Mouse (Mus musculus): ENCODE measurements at regions not wholly inside any gene's neighbourhood (a gene's known extent, or its start where the extent isn't known, plus 50 kb on each side); places are given as distances from the start of the nearest gene placed in this dataset.

DNA sequence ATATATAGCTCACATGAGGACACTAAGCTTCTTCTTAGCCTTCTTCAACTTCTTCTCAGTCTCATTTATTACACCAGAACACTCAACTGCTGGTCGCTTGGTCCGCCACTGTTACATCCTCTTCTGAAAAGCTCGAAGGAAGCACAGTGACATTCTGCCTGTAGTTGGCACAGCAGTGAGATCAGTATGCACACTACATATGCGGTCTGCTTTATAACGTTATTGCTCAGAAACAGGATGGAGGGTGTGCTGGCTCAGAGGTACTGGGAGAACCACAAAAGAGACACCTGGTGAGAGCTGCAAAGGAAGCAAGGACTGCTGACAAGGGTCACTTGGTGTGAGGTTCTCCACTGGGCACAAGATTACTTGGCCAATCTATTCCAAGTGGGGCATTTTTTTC is 179.5 kb downstream of the Ets1 start:
- no peak overlapping the region for H3K4me3 ChIP-seq (ENCODE audit: low read depth, low read length)
- H3K27ac ChIP-seq (ENCODE audit: low read depth, low read length) = no peak overlapping the region
- H3K36me3 ChIP-seq (ENCODE audit: insufficient read depth, low read length) = no peaks in the 10 kb centered on the region
- DNase-seq (ENCODE audit: low spot score) (no peak), ATAC-seq (ENCODE audit: low FRiP score) (no peak)
- H3K9me3 ChIP-seq (ENCODE audit: low read length) = no peaks in the 10 kb centered on the region
- WGBS = 91% methylated on average over 5 of the region's 5 CpGs
- H3K4me2 ChIP-seq (ENCODE audit: low read depth, low read length, poor library complexity, severe bottlenecking) = no peak overlapping the region
- no peaks in the 10 kb centered on the region for H3K27me3 ChIP-seq (ENCODE audit: insufficient read depth, low read length)
- no peaks in the 10 kb centered on the region for H3K4me1 ChIP-seq (ENCODE audit: insufficient read depth, low read length)
- H3K9ac ChIP-seq (replicated peaks; ENCODE audit: low read length, poor library complexity, severe bottlenecking) = no peak overlapping the region
- TF ChIP-seq CTCF (IDR thresholded peaks at IDR 0.05) = no peak

DNA sequence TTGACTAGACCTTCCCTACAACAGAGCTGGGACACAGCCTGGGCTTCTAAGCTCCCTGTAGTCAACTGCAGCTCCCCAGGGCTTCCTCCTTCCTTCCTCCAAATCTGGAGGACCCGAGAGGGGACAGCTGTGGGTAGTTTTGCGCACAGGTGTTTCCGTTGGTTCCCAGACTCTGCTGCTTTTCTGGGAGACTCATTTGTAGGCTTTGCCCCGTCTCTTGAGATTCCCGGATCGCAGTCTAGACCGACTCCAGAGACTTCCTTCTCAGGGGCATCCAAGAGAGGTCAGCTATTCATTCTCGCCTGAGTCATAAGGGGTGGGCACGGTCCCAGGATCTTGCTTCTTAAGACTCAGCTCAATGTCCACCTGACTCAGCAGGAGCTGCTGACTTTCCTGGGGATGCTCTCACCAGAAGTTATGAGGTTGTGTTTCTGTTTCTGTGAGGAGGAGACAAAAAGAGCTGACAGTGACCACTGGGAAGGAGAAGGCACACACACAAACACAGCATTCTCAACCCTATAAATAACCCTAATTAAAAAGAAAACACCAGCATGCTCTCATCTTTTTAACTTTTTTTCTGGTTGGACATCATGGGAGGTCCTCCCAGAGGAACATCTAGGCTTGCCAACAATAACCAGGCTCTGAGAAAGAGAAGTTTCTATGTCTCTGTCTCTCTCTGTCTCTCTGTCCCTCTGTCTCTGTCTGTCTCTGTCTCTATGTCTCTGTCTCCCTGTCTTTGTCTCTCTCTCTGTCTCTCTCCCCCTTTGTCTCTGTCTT is 180.8 kb downstream of the Ets1 start:
- no peaks in the 10 kb centered on the region for H3K36me3 ChIP-seq (ENCODE audit: insufficient read depth, low read length)
- H3K9ac ChIP-seq (replicated peaks; ENCODE audit: low read length, poor library complexity, severe bottlenecking) = no peak overlapping the region
- no peaks in the 10 kb centered on the region for H3K9me3 ChIP-seq (ENCODE audit: low read length)
- no peak for TF ChIP-seq CTCF (IDR thresholded peaks at IDR 0.05)
- no peaks in the 10 kb centered on the region for H3K4me1 ChIP-seq (ENCODE audit: insufficient read depth, low read length)
- DNase-seq (ENCODE audit: low spot score) = no peak
- WGBS = 79% methylated on average over 9 of the region's 9 CpGs
- H3K27me3 ChIP-seq (ENCODE audit: insufficient read depth, low read length) = no peaks in the 10 kb centered on the region
- no peak overlapping the region for H3K4me2 ChIP-seq (ENCODE audit: low read depth, low read length, poor library complexity, severe bottlenecking)
- H3K4me3 ChIP-seq (ENCODE audit: low read depth, low read length) = no peak overlapping the region
- H3K27ac ChIP-seq (ENCODE audit: low read depth, low read length) = no peak overlapping the region
- no peak for ATAC-seq (ENCODE audit: low FRiP score)

GRCm38 (mm10) chr9:32817442-32818358 is 181.7 kb downstream of the Ets1 start:
- H3K36me3 ChIP-seq (ENCODE audit: insufficient read depth, low read length) = no peaks in the 10 kb centered on the region
- no peaks in the 10 kb centered on the region for H3K9me3 ChIP-seq (ENCODE audit: low read length)
- H3K27me3 ChIP-seq (ENCODE audit: insufficient read depth, low read length) = no peaks in the 10 kb centered on the region
- H3K4me1 ChIP-seq (ENCODE audit: insufficient read depth, low read length) = no peaks in the 10 kb centered on the region
- 81% methylated on average over 7 of the region's 7 CpGs for WGBS
- H3K9ac ChIP-seq (replicated peaks; ENCODE audit: low read length, poor library complexity, severe bottlenecking) = no peak overlapping the region
- no peak overlapping the region for H3K4me2 ChIP-seq (ENCODE audit: low read depth, low read length, poor library complexity, severe bottlenecking)
- ATAC-seq (ENCODE audit: low FRiP score) = no peak
- TF ChIP-seq CTCF (IDR thresholded peaks at IDR 0.05) = no peak
- H3K27ac ChIP-seq (ENCODE audit: low read depth, low read length) = no peak overlapping the region
- no peak overlapping the region for H3K4me3 ChIP-seq (ENCODE audit: low read depth, low read length)
- no peak for DNase-seq (ENCODE audit: low spot score)

GRCm38 (mm10) chr9:32823439-32824133 is 187.6 kb downstream of the Ets1 start:
- TF ChIP-seq CTCF (IDR thresholded peaks at IDR 0.05) = no peak
- Histone ChIP-seq H3K36me3 (ENCODE audit: insufficient read depth, low read length) (no peaks in the 10 kb centered on the region), H3K27ac (ENCODE audit: low read depth, low read length) (no peak overlapping the region), H3K9ac (replicated peaks; ENCODE audit: low read length, poor library complexity, severe bottlenecking) (no peak overlapping the region; the same call in 1 of the 2 replicates), H3K9me3 (ENCODE audit: low read length) (no peaks in the 10 kb centered on the region), H3K27me3 (ENCODE audit: insufficient read depth, low read length) (no peaks in the 10 kb centered on the region), H3K4me3 (ENCODE audit: low read depth, low read length) (no peak overlapping the region), H3K4me1 (ENCODE audit: insufficient read depth, low read length) (0 out of 2 replicates have a peak, but pooled peaks cover 3% of the 10 kb centered on the region), H3K4me2 (ENCODE audit: low read depth, low read length, poor library complexity, severe bottlenecking) (no peak overlapping the region)
- ATAC-seq (ENCODE audit: low FRiP score) (no peak), DNase-seq (ENCODE audit: low spot score) (peak; percentile 22)
- 58% methylated on average over 8 of the region's 8 CpGs for WGBS

DNA sequence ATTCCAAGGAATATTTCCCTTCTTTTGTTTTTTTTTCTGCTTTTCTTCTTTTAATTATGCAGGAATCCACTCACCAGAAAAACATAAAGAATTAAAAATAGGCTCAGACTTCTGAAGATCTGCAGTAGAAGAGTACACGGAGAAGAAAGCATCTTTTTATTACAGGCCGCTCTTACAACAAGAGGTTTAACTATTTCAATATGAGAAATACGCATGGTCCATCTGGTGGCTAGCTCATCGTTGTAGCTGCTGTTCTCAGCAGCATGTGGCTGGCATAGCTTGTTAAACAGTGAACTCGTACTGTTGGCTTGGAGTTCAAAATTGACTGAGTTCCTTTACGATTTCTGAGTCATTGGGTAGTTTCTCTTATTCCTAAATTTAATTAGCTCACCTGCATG is 188.1 kb downstream of the Ets1 start:
- Histone ChIP-seq H3K4me3 (ENCODE audit: low read depth, low read length) (no peak overlapping the region), H3K9me3 (ENCODE audit: low read length) (no peaks in the 10 kb centered on the region), H3K27ac (ENCODE audit: low read depth, low read length) (no peak overlapping the region), H3K4me2 (ENCODE audit: low read depth, low read length, poor library complexity, severe bottlenecking) (no peak overlapping the region), H3K4me1 (ENCODE audit: insufficient read depth, low read length) (0 out of 2 replicates have a peak, but pooled peaks cover 3% of the 10 kb centered on the region), H3K9ac (replicated peaks; ENCODE audit: low read length, poor library complexity, severe bottlenecking) (no peak overlapping the region), H3K36me3 (ENCODE audit: insufficient read depth, low read length) (no peaks in the 10 kb centered on the region), H3K27me3 (ENCODE audit: insufficient read depth, low read length) (no peaks in the 10 kb centered on the region)
- ATAC-seq (ENCODE audit: low FRiP score) = no peak
- no peak for TF ChIP-seq CTCF (IDR thresholded peaks at IDR 0.05)
- 77% methylated on average over 6 of the region's 6 CpGs for WGBS
- DNase-seq (ENCODE audit: low spot score) = no peak
